Mouse (Mus musculus): ENCODE measurements around the gene Gm49630. TPM values are rescaled to one million over a fixed set of nuclear protein-coding genes. Genes with fewer than 3 reads are reported as not detected.

Gene Gm49630
- total RNA-seq (2023) = not detected

DNA sequence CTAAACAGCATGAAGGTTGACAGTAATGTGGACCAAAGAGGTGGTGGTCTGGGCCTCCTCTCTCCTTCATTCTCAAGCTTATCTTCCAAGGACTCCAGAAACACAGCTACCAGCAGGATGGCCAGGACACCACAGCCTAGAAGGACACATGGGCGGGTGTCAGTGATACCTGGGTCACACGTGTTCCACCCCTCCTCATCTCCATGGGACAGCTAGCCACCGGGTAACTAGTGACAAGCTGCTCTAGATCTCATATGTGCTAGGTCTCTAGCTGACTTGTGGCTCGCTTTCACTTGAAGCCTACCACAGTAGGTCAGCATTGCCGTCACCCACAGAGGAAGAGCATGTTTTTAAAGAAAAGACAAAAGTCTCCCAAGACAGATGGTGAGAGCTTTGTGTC, at the start of gene Gm49630:
TSS of gene Gm49630 (minus strand) at position 101 of the 400 bp plus-strand sequence.

GRCm38 (mm10) chr17:7385364-7385763, 13.6 kb upstream of the Gm49630 start, which contains the start of gene Unc93a2:
Unc93a2 (minus strand) TSS chr17:7385464.

DNA sequence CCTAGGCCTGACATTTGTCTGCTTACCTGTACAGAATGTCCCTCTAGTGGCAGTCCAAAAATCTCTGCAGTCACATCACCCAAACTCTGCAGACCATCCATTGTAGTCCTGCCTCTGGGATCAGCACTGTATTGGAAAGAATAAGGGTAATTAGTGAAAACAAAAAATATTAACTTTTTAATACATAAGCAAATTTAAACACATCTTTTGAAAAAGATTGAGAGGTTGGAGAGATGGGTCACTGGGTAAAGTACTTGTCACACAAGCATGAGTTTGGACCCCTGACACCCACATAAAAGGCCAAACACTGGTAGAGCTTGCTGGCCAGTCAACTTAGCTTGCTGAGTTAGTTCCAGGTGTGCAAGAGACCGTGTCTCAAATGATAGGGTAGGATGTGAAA, 19.2 kb downstream of the Gm49630 start, which contains the start of gene Ttll2:
TSS of gene Ttll2 (minus strand) at position 101 of the 400 bp plus-strand sequence.

DNA sequence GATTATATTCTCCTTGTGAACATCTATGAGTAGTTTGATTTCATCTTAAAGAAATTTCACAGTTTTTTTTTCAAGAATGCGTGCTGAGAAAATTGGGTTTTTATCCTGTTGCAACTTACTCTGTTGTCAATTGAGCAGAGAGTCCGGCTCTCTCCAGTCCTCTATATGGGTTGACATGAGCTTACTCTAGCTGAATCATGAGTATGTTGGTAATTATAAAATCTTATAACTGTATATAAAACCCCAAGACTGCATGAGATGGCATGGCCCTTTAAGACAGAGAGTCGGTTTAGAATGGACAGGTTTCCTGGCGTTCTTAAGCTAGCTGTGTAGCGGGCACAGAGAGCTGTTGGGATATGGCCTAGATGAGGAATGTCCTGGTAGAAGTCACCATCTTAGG, 47.4 kb downstream of the Gm49630 start, which contains the start of gene Tcp10a:
TSS of gene Tcp10a (plus strand) at position 301 of the 400 bp plus-strand sequence.

Other genes starting within 250 kb of the Gm49630 start
- 10 to 100 TPM; 14.5 to 21.3 TPM for gene Rps6ka2, start 201.9 kb downstream of the Gm49630 start, total RNA-seq (2023)
- gene Tcp10a, start 47.3 kb downstream of the Gm49630 start, total RNA-seq (2023) = not detected
- gene Ttll2, start 19.3 kb downstream of the Gm49630 start, total RNA-seq (2023) = not detected
- gene Unc93a2, start 13.5 kb upstream of the Gm49630 start, total RNA-seq (2023) = 1 to 10 TPM in 1 of 2 experiments, under 1 TPM in 1; 0.60 to 1.0 TPM

Data from monocyte, adult 59 days (primary cell).